Mouse (Mus musculus) T-helper 17 cell (primary cell): ENCODE results near the gene Elmod2.

ENCODE experiments used
- in situ Hi-C, 2 experiments: fragments of 300-600 bp; cut with MboI, MseI; formaldehyde crosslinking; loops; 1 replicate in 1 of 2; 2 replicates in 1 of 2; pipeline ENCODE4 v1.15.1; 2025; ENCODE audit warnings: high pct_unique_total_duplicates in 2 of 2

The Elmod2 gene

GRCm38 (mm10) chr8:83285391-83285790 lies 46.9 kb downstream of the Elmod2 start:
- in situ Hi-C loops = no loop called here

- in situ Hi-C loops = no loop called here
Observed at GRCm38 (mm10) chr8:83278431-83278830, 53.9 kb downstream of the Elmod2 start.

GRCm38 (mm10) chr8:83274470-83274869 lies 57.8 kb downstream of the Elmod2 start:
- in situ Hi-C loops = no loop called here

GRCm38 (mm10) chr8:83272464-83272863 lies 59.8 kb downstream of the Elmod2 start:
- in situ Hi-C loops = no loop called here

- in situ Hi-C loops = no loop called here
Observed at GRCm38 (mm10) chr8:83271172-83271571, 61.1 kb downstream of the Elmod2 start.
